Mouse (Mus musculus) erythroblast, embryonic 14.5 days (primary cell): Measurements from ENCODE around the gene Gm21992. TPM values are rescaled to one million over a fixed set of nuclear protein-coding genes. Genes with fewer than 3 reads are reported as not detected.
A peak's percentile ranks its signal among the peaks of the same experiment; 100 is the strongest.
"Not testable (repeated sequence)": the region's sequence is repeated elsewhere in the genome, so short reads cannot be mapped to it uniquely, and the experiment has no call there.

Experiments
- H3K27me3 ChIP-seq: 2 replicates; pipeline ENCODE4 v1.6.1; 2012; ENCODE audit warnings: inconsistent platforms; ENCODE audit not compliant: control insufficient read depth
- H3K36me3 ChIP-seq: 2 replicates; pipeline ENCODE4 v1.6.1; 2012; ENCODE audit warnings: mild to moderate bottlenecking, inconsistent platforms; ENCODE audit not compliant: control insufficient read depth
- H3K4me1 ChIP-seq: 2 replicates; pipeline ENCODE4 v1.6.1; 2012; ENCODE audit warnings: inconsistent platforms; ENCODE audit not compliant: control insufficient read depth
- H3K4me3 ChIP-seq: replicated peaks from 2 replicates; pipeline ENCODE3; 2012; ENCODE audit warnings: moderate library complexity, mild to moderate bottlenecking, inconsistent platforms
- H3K9me3 ChIP-seq: 2 replicates; pipeline ENCODE4 v1.6.1; 2012; ENCODE audit warnings: low read length, inconsistent platforms, mixed read lengths; ENCODE audit not compliant: control insufficient read depth
- GATA1 ChIP-seq: IDR thresholded peaks from 2 replicates; pipeline ENCODE4 v1.6.1; 2012; ENCODE audit warnings: low read length, inconsistent platforms, mixed read lengths
- TAL1 ChIP-seq: IDR thresholded peaks from 3 replicates; pipeline ENCODE4 v1.6.1; 2012; ENCODE audit warnings: low read length, inconsistent platforms, mixed read lengths
- polyA plus RNA-seq: library from polyadenylated mRNA; stranded (reverse); fragments of >175 nt; gene quantifications from 2 replicates; pipeline ENCODE4 v1.2.3, GENCODE M21; 2012

The Gm21992 gene
- polyA plus RNA-seq, 1 experiment, result 0.19 TPM

GRCm38 (mm10) chr19:4828444-4829114, 17.2 kb upstream of the Gm21992 start:
- H3K4me1 ChIP-seq, result peaks cover 12% of the 10 kb centered on the region
- no peak for TF ChIP-seq TAL1
- no peak for TF ChIP-seq GATA1
- no peaks in the 10 kb centered on the region for H3K27me3 ChIP-seq
- H3K9me3 ChIP-seq, result no peaks in the 10 kb centered on the region
- no peak overlapping the region for H3K4me3 ChIP-seq
- peaks cover 87% of the 10 kb centered on the region for H3K36me3 ChIP-seq

GRCm38 (mm10) chr19:4820678-4821303, 9.4 kb upstream of the Gm21992 start:
- H3K9me3 ChIP-seq, result no peaks in the 10 kb centered on the region
- H3K27me3 ChIP-seq, result peaks cover 18% of the 10 kb centered on the region
- TF ChIP-seq GATA1, result no peak
- no peak for TF ChIP-seq TAL1
- no peak overlapping the region for H3K4me3 ChIP-seq
- peaks cover 16% of the 10 kb centered on the region for H3K36me3 ChIP-seq
- no peaks in the 10 kb centered on the region for H3K4me1 ChIP-seq

- TF ChIP-seq TAL1, result no peak
- TF ChIP-seq GATA1, result no peak
- Histone ChIP-seq H3K27me3 (peaks cover 23% of the 10 kb centered on the region), H3K36me3 (no peaks in the 10 kb centered on the region)
Observed at GRCm38 (mm10) chr19:4817182-4817835, 5.9 kb upstream of the Gm21992 start.

GRCm38 (mm10) chr19:4813015-4813414, 1.6 kb upstream of the Gm21992 start:
- Histone ChIP-seq H3K4me3 (no peak overlapping the region), H3K4me1 (peaks cover 26% of the 10 kb centered on the region), H3K9me3 (no peaks in the 10 kb centered on the region; the same call in 1 of the 2 replicates), H3K36me3 (peaks cover 8% of the 10 kb centered on the region), H3K27me3 (peaks cover 14% of the 10 kb centered on the region)
- TF ChIP-seq GATA1, result no peak
- TF ChIP-seq TAL1, result no peak

More at GRCm38 (mm10) chr19:4817182-4817835, 5.9 kb upstream of the Gm21992 start:
- Histone ChIP-seq H3K4me1 (peaks cover 2% of the 10 kb centered on the region), H3K9me3 (no peaks in the 10 kb centered on the region; the same call in 1 of the 2 replicates), H3K4me3 (no peak overlapping the region)

DNA sequence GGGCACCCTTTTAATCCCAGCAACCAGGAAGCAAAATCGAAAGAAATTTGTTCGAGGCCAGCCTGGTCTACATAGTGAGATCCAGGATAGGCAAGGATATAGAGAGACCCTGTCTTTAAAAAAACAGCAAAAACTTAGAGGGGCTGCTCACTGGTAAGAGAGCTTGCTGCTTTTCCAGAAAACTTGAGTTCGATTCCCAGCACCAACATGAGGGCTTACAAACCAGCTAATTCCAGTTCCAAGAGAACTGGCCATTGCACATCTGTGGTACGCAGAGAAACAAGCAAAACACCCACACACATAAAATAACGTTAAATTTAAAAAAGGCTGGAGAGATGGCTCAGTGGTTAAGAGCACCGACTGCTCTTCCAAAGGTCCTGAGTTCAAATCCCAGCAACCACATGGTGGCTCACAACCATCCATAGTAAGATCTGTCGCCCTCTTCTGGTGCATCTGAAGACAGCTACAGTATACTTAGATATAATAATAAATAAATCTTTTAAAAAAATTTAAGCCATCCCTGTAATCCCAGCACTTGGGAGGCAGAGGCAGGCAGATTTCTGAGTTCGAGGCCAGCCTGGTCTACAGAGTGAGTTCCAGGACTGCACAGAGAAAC, 1.0 kb upstream of the Gm21992 start:
- not testable (repeated sequence) for H3K27me3 ChIP-seq
- H3K4me3 ChIP-seq, result peak overlapping the region; percentile 90

GRCm38 (mm10) chr19:4811909-4812242, 464 bp upstream of the Gm21992 start:
- Histone ChIP-seq H3K36me3 (peaks cover 17% of the 10 kb centered on the region), H3K4me3 (peak overlapping the region; percentile 90), H3K9me3 (no peaks in the 10 kb centered on the region; the same call in 1 of the 2 replicates), H3K4me1 (peaks cover 35% of the 10 kb centered on the region), H3K27me3 (peaks cover 5% of the 10 kb centered on the region)
- TF ChIP-seq TAL1, result no peak
- no peak for TF ChIP-seq GATA1

More for the DNA sequence above, 1.0 kb upstream of the Gm21992 start:
- peaks cover 13% of the 10 kb centered on the region for H3K36me3 ChIP-seq
- H3K4me1 ChIP-seq, result peaks cover 32% of the 10 kb centered on the region
- H3K9me3 ChIP-seq, result not testable (repeated sequence)

DNA sequence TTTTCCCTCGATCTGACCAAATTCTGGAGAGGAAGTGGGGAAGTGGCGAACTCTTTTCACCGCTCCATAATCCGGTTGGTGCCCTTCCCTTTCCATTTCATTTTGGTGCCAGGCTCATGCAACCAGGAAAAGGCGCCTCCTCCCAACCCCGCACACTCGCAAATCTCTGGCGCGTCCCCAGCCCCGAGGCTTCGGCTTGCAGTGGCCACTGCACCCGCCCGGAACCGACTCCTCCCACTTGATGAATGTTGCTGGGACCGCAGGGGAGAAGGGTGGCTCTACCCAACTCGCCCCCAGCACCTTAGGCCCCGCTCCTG, 708 bp downstream of the Gm21992 start:
- Histone ChIP-seq H3K4me1 (peaks cover 43% of the 10 kb centered on the region), H3K4me3 (peak overlapping the region; percentile 90), H3K36me3 (peaks cover 28% of the 10 kb centered on the region), H3K27me3 (peaks cover 5% of the 10 kb centered on the region), H3K9me3 (no peaks in the 10 kb centered on the region; the same call in 1 of the 2 replicates)
- TF ChIP-seq GATA1, result no peak
- no peak for TF ChIP-seq TAL1

GRCm38 (mm10) chr19:4810309-4810708, 1.1 kb downstream of the Gm21992 start:
- H3K27me3 ChIP-seq, result peaks cover 4% of the 10 kb centered on the region
- H3K4me3 ChIP-seq, result peak overlapping the region; percentile 90
- H3K36me3 ChIP-seq, result peaks cover 32% of the 10 kb centered on the region
- TF ChIP-seq GATA1 (no peak), TAL1 (no peak)
- H3K9me3 ChIP-seq, result no peaks in the 10 kb centered on the region
- peaks cover 45% of the 10 kb centered on the region for H3K4me1 ChIP-seq

- no peak overlapping the region for H3K4me3 ChIP-seq
- no peaks in the 10 kb centered on the region for H3K9me3 ChIP-seq
- H3K27me3 ChIP-seq, result no peaks in the 10 kb centered on the region
- peaks cover 58% of the 10 kb centered on the region for H3K4me1 ChIP-seq
- H3K36me3 ChIP-seq, result peaks cover 98% of the 10 kb centered on the region
- TF ChIP-seq TAL1 (no peak), GATA1 (no peak)
Observed at GRCm38 (mm10) chr19:4803283-4803682, 8.1 kb downstream of the Gm21992 start.
